Mouse (Mus musculus) C2C12 (cell line): ENCODE data around the gene Cntn2.

Experiments used
- CEBPB ChIP-seq: IDR thresholded peaks from one replicate; pipeline ENCODE4 v1.6.1; 2011; ENCODE audit warnings: low read depth, mild to moderate bottlenecking, control low read depth, moderate library complexity
- CTCF ChIP-seq: IDR thresholded peaks from one replicate; pipeline ENCODE4 v1.5.1; 2011; ENCODE audit not compliant: control insufficient read depth, insufficient read depth, insufficient read length
- FOSL1 ChIP-seq: IDR thresholded peaks from one replicate; pipeline ENCODE4 v1.8.0; 2011; ENCODE audit warnings: mild to moderate bottlenecking, low read length; ENCODE audit not compliant: poor library complexity, insufficient read depth, severe bottlenecking
- MAX ChIP-seq: IDR thresholded peaks from one replicate; pipeline ENCODE4 v1.6.1; 2011; ENCODE audit warnings: mild to moderate bottlenecking, control low read depth
- MYOD1 ChIP-seq: IDR thresholded peaks from one replicate; pipeline ENCODE4 v1.6.1; 2011; ENCODE audit warnings: low read depth; ENCODE audit not compliant: control insufficient read depth, insufficient read length
- USF1 ChIP-seq: IDR thresholded peaks from one replicate; pipeline ENCODE4 v1.6.1; 2011; ENCODE audit warnings: low read depth, mild to moderate bottlenecking, control low read depth, moderate library complexity

- TF ChIP-seq FOSL1 (no peak), CTCF (no peak), USF1 (no peak), MAX (no peak), CEBPB (no peak), MYOD1 (no peak)
Observed at GRCm38 (mm10) chr1:132512106-132512505, 30.9 kb downstream of the Cntn2 start.
